Mouse (Mus musculus) bone marrow, adult 2 months (tissue): Measurements from ENCODE around the gene Usmg5.

Experiments
- CTCF ChIP-seq: fragments of 200-500 bp; IDR thresholded peaks from 2 replicates; pipeline ENCODE4 v1.5.1; 2011; ENCODE audit warnings: low read length, control low read depth; ENCODE audit not compliant: control insufficient read depth, insufficient read depth
- POLR2A ChIP-seq: fragments of 200-500 bp; IDR thresholded peaks from 2 replicates; pipeline ENCODE4 v1.6.1; 2011; ENCODE audit warnings: low read depth, mild to moderate bottlenecking, control low read depth, low read length, borderline replicate concordance; ENCODE audit not compliant: control insufficient read depth

DNA sequence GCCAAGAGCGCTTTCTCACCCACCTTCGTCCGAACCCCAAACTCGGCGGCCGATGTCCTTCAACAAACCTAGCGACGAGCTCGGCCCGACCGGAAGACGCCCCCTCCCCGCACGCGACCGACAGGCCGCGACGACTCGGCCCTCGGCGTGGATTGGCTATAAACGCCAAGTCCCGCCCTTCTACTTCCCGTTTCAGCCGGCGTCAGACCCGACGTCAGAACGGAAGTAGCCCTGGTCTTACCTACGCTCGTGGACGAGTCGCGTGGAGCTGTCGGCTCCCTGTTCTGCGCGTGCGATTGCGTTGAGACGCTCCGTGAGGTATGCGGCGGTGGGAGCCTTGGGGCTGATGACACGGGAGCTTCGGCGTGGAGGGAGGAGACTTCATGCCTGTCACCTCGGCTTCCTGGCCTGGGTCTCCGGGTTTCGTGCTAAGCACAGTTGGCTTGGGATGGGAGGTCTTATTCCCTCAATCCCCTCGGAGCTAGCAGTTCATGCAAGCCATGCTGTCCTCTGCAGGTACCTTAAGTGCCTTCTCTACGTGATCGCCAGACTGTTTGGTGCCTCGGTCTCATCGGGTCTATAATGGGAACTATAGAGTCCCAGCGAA is at the start of gene Usmg5, which contains the start of gene Pdcd11:
- peak; percentile 82 for TF ChIP-seq POLR2A
- TF ChIP-seq CTCF, result no peak
